Mouse (Mus musculus) olfactory bulb, adult 2 months (tissue): ENCODE results near the gene Saa4.

Experiments used
- CTCF ChIP-seq: fragments of 200-500 bp; IDR thresholded peaks from 2 replicates; pipeline ENCODE4 v1.5.1; 2012; ENCODE audit warnings: low read depth, mild to moderate bottlenecking, low read length, moderate library complexity; ENCODE audit not compliant: insufficient read depth
- POLR2A ChIP-seq: fragments of 200-500 bp; IDR thresholded peaks from 2 replicates; pipeline ENCODE4 v1.6.1; 2012; ENCODE audit warnings: mild to moderate bottlenecking, low read depth, low read length, moderate library complexity; ENCODE audit not compliant: insufficient read depth

DNA sequence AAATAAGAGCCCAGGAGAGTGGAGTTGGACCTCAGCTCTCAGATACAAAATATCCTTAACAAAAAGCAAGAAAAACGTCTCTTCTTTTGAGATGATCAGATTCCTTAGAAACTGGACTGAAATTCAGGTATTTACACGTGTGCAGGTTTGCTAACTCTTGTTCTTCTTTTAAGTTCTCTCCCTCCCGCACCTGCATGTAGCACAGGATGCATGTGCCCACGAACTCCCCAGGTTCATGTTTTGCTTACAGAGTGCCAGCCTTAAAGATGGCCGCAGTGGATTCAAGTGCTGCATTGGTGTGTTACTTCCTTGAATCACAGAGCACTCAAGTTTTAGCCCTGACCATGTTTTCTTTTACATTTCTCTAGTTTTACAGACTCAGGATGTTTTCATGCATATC, 45.6 kb downstream of the Saa4 start:
- TF ChIP-seq POLR2A (no peak), CTCF (no peak)
